Mouse (Mus musculus) embryonic facial prominence, embryonic 11.5 days (tissue): Measurements from ENCODE around the gene Map3k14. TPM values are rescaled to one million over a fixed set of nuclear protein-coding genes. Genes with fewer than 3 reads are reported as not detected.

Experiments
- ATAC-seq: fragments of 200-750 bp; cut with Nextera tagmentation; replicated peaks from 2 replicates; pipeline ENCODE4 v1.8.0; 2017; ENCODE audit warnings: low read depth; ENCODE audit not compliant: insufficient number of reproducible peaks, low FRiP score, low TSS enrichment
- DNase-seq: peaks from one replicate; pipeline ENCODE4 v3.0.0-alpha.2; 2015; ENCODE audit warnings: low spot score
- H3K27ac ChIP-seq: fragments of 300-500 bp; sonication (generic); replicated peaks from 2 replicates; pipeline ENCODE4 v1.5.1; 2014; ENCODE audit warnings: mild to moderate bottlenecking, low read depth, low read length, control low read depth
- H3K27me3 ChIP-seq: fragments of 300-500 bp; sonication (generic); 2 replicates; pipeline ENCODE4 v1.6.1; 2014; ENCODE audit warnings: mild to moderate bottlenecking, low read length, moderate library complexity, mixed read lengths; ENCODE audit not compliant: control insufficient read depth, insufficient read depth
- H3K36me3 ChIP-seq: fragments of 300-500 bp; sonication (generic); replicated peaks from 2 replicates; pipeline ENCODE4 v1.6.1; 2014; ENCODE audit warnings: low read depth, mild to moderate bottlenecking, low read length, moderate library complexity, mixed read lengths; ENCODE audit not compliant: control insufficient read depth, insufficient read depth
- H3K4me1 ChIP-seq: fragments of 300-500 bp; sonication (generic); 2 replicates; pipeline ENCODE4 v1.6.1; 2014; ENCODE audit warnings: low read length, mixed read lengths; ENCODE audit not compliant: control insufficient read depth, insufficient read depth
- H3K4me2 ChIP-seq: fragments of 300-500 bp; sonication (generic); 2 replicates; pipeline ENCODE4 v1.6.1; 2014; ENCODE audit warnings: low read depth, mild to moderate bottlenecking, control low read depth, low read length, moderate library complexity
- H3K4me3 ChIP-seq: fragments of 300-500 bp; sonication (generic); 2 replicates; pipeline ENCODE4 v1.5.1; 2014; ENCODE audit warnings: low read depth, low read length, control low read depth
- H3K9ac ChIP-seq: fragments of 300-500 bp; sonication (generic); replicated peaks from 2 replicates; pipeline ENCODE4 v1.6.1; 2014; ENCODE audit warnings: mild to moderate bottlenecking, control low read depth, low read length
- H3K9me3 ChIP-seq: fragments of 300-500 bp; sonication (generic); replicated peaks from 2 replicates; pipeline ENCODE4 v1.6.1; 2016; ENCODE audit warnings: mild to moderate bottlenecking, low read length, inconsistent platforms, mixed read lengths; ENCODE audit not compliant: control insufficient read depth
- WGBS: fragments of 180-500 bp; shearing (Covaris S2); extraction: QIAGEN DNeasy Blood & Tissue Kit; methylation state at CpG from one replicate; pipeline ENCODE4 v1.1.7; 2014; 5-methylcytosine and 5-hydroxymethylcytosine counted together
- polyA plus RNA-seq: library from polyadenylated mRNA; unstranded; fragments of >200 nt; fragmentation: Nextera tagmentation; extraction: Ambion mirVana; gene quantifications from 2 replicates; pipeline ENCODE4 v1.2.1, GENCODE M21; 2014

The Map3k14 gene
- polyA plus RNA-seq: 1.9 and 2.9 TPM in 2 replicates

- ATAC-seq (peak; percentile 99), DNase-seq (peak; percentile 99)
- no peaks in the 10 kb centered on the region for H3K36me3 ChIP-seq
- H3K9ac ChIP-seq: peak within 1 kb of the TSS; percentile 73
- no peaks in the 10 kb centered on the region for H3K27me3 ChIP-seq
- no peaks in the 10 kb centered on the region for H3K9me3 ChIP-seq
- H3K4me1 ChIP-seq: no peaks in the 10 kb centered on the region
- peak within 1 kb of the TSS; percentile 79 for H3K27ac ChIP-seq
- peak within 1 kb of the TSS; percentile 69 for H3K4me3 ChIP-seq
- H3K4me2 ChIP-seq: peak within 1 kb of the TSS; percentile 83
- 1% methylated on average over 55 of the region's 55 CpGs for WGBS
Observed at GRCm38 (mm10) chr11:103267346-103268219, at the start of gene Map3k14. Map3k14 (minus strand) TSS chr11:103267472.

DNA sequence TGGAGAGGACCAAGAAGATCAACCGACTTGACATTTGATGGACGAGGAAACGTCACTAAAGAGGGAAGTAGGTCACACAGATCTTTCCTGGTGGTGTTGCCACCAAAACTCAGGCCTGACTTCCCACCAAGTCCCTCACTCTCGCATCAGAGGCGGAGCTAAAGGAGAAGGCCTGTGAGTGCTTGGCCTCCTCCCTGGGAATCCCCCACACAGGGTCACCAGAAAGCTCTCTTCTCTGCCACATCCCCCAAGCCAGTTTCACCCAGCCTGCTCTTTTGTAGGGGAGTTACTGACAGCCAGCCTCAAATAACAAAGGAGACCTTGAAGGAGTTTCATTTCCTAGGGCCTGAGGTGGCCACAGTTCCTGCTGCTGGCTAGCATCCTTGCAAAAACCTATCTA, 48.1 kb upstream of the Map3k14 start:
- H3K4me3 ChIP-seq: no peak overlapping the region
- 75% methylated on average over 5 of the region's 5 CpGs for WGBS
- H3K4me1 ChIP-seq: peaks cover 3% of the 10 kb centered on the region; the same call in 1 of the 2 replicates
- no peak overlapping the region for H3K4me2 ChIP-seq
- ATAC-seq: no peak
- H3K27me3 ChIP-seq: no peaks in the 10 kb centered on the region
- H3K27ac ChIP-seq: no peak overlapping the region
- H3K9ac ChIP-seq: no peak overlapping the region
- no peaks in the 10 kb centered on the region for H3K9me3 ChIP-seq
- DNase-seq: no peak
- H3K36me3 ChIP-seq: no peaks in the 10 kb centered on the region

DNA sequence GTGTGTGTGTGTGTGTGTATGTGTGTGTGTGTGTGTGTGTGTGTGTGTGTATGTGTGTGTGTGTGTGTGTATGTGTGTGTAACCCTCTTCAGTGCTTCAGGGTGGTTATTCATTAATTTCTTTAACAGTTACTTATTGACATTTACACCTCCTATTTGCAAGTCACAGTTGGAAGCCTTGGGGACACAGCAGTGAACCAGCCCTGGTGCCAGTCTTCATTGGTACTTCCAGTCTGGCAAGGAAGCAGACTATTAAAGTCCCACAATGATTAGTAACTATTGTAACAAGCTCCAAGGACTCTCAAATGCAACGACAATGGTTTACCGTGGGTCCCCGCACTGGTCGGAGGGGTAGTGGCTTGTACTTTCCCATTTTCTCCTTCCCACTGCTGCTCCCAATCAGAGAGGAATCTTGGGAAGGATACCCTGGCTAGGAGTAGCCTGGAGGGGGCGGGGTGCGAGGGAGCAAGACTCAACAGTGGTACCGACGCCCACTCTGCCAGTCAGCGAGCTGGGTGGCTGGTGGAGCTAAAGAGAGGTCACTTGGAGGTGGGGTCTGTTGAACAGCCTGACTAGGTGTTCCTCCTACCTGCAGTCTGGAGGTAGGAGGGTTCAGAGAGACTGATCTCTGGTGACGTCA, 47.6 kb upstream of the Map3k14 start:
- Histone ChIP-seq H3K4me3 (no peak overlapping the region), H3K4me2 (no peak overlapping the region), H3K36me3 (no peaks in the 10 kb centered on the region), H3K27ac (no peak overlapping the region), H3K4me1 (peaks cover 3% of the 10 kb centered on the region; the same call in 1 of the 2 replicates), H3K9me3 (no peaks in the 10 kb centered on the region), H3K9ac (no peak overlapping the region), H3K27me3 (no peaks in the 10 kb centered on the region)
- DNase-seq (no peak), ATAC-seq (no peak)
- WGBS: 78% methylated on average over 10 of the region's 10 CpGs

DNA sequence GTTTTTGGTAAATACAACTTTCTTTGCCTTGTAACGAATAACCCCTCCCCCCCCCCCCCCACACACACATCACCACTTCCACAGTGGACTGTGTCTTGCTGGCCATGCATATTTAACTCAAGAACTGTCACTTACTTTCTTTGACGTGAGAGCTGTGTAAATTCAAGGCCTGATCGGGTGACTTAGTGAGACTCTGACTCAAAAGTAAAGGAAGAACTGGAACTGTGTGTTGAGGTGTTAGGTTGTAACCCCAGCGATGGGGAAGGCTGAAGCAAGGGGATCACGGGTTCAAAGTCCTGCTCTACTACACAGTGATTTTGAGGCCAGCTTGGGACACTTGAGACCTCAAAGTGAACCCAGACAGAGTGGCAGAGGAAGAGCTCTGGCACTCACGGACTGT, 46.3 kb upstream of the Map3k14 start:
- Histone ChIP-seq H3K27me3 (no peaks in the 10 kb centered on the region), H3K9ac (no peak overlapping the region), H3K36me3 (no peaks in the 10 kb centered on the region), H3K9me3 (no peaks in the 10 kb centered on the region), H3K4me1 (peaks cover 3% of the 10 kb centered on the region; the same call in 1 of the 2 replicates), H3K4me2 (no peak overlapping the region), H3K4me3 (no peak overlapping the region), H3K27ac (no peak overlapping the region)
- ATAC-seq (no peak), DNase-seq (no peak)
- WGBS: 75% methylated on average over 6 of the region's 6 CpGs

- H3K27me3 ChIP-seq: no peaks in the 10 kb centered on the region
- WGBS: 42% methylated on average over 8 of the region's 8 CpGs
- H3K9ac ChIP-seq: no peak overlapping the region
- ATAC-seq (no peak; the same call in 1 of the 2 replicates), DNase-seq (peak; percentile 52)
- no peaks in the 10 kb centered on the region for H3K9me3 ChIP-seq
- no peak overlapping the region for H3K4me2 ChIP-seq
- H3K27ac ChIP-seq: no peak overlapping the region
- peaks cover 3% of the 10 kb centered on the region; the same call in 1 of the 2 replicates for H3K4me1 ChIP-seq
- H3K4me3 ChIP-seq: no peak overlapping the region; the same call in 1 of the 2 replicates
- no peaks in the 10 kb centered on the region for H3K36me3 ChIP-seq
Observed at GRCm38 (mm10) chr11:103312655-103313255, 45.5 kb upstream of the Map3k14 start.

- Histone ChIP-seq H3K4me1 (peaks cover 3% of the 10 kb centered on the region; the same call in 1 of the 2 replicates), H3K4me2 (peak overlapping the region; percentile 78), H3K9ac (peak overlapping the region; percentile 70), H3K36me3 (no peaks in the 10 kb centered on the region), H3K9me3 (no peaks in the 10 kb centered on the region), H3K27ac (peak overlapping the region; percentile 90), H3K27me3 (no peaks in the 10 kb centered on the region), H3K4me3 (peak overlapping the region; percentile 37)
- 2% methylated on average over 23 of the region's 30 CpGs for WGBS
- ATAC-seq: peak; percentile 54
- DNase-seq: peak; percentile 70
Observed at GRCm38 (mm10) chr11:103311960-103312611, 44.8 kb upstream of the Map3k14 start.

DNA sequence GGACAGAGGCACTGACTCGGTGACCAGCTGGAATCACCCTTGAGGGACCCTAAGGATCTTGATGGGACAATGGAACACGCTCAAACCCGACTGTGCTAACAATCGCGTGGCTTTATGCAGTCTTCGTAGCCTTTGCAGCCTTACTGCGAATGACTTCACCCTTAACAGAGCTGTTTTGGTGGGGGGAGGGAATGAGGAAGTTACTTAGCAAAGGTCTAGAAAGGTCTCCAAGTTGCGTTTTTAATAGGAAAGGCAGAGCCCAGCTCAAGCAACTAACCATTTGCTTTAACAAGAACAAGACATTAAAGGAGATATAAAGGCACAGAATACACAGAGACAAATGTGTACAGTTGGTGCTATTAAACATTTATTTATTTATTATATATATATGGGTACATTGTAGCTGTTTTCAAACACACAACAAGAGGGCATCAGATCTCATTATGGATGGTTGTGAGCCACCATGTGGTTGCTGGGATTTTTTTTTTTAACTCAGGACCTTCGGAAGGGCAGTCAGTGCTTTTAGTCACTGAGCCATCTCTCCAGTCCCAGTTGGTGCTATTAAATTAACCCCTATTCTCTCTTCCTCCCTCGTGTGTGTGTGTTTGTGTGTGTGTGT, 42.8 kb upstream of the Map3k14 start:
- no peak for ATAC-seq
- H3K9ac ChIP-seq: no peak overlapping the region
- H3K4me3 ChIP-seq: no peak overlapping the region
- H3K4me2 ChIP-seq: no peak overlapping the region
- H3K27me3 ChIP-seq: no peaks in the 10 kb centered on the region
- no peaks in the 10 kb centered on the region for H3K36me3 ChIP-seq
- H3K9me3 ChIP-seq: no peaks in the 10 kb centered on the region
- no peak for DNase-seq
- 76% methylated on average over 10 of the region's 10 CpGs for WGBS
- H3K4me1 ChIP-seq: peaks cover 3% of the 10 kb centered on the region; the same call in 1 of the 2 replicates
- H3K27ac ChIP-seq: no peak overlapping the region
